Mouse (Mus musculus) heart, adult 2 months (tissue): ENCODE results near the gene Col8a1. TPM values are rescaled to one million over a fixed set of nuclear protein-coding genes. Genes with fewer than 3 reads are reported as not detected.

Experiments used
- DNase-seq, 2 experiments: peaks; one replicate each; pipeline ENCODE4 v3.0.0; 2021
- H3K27ac ChIP-seq: fragments of 200-600 bp; 2 replicates; pipeline ENCODE4 v1.8.1; 2022
- H3K27me3 ChIP-seq: fragments of 200-500 bp; 2 replicates; pipeline ENCODE4 v1.6.1; 2012; ENCODE audit warnings: mild to moderate bottlenecking, low read length, inconsistent platforms, mixed read lengths; ENCODE audit not compliant: control insufficient read depth, insufficient read depth
- H3K36me3 ChIP-seq: fragments of 200-500 bp; 2 replicates; pipeline ENCODE4 v1.6.1; 2012; ENCODE audit warnings: low read length, inconsistent platforms; ENCODE audit not compliant: control insufficient read depth, insufficient read depth
- H3K4me1 ChIP-seq: fragments of 200-500 bp; 2 replicates; pipeline ENCODE4 v1.6.1; 2011; ENCODE audit warnings: low read length; ENCODE audit not compliant: control insufficient read depth, insufficient read depth
- H3K4me3 ChIP-seq: fragments of 200-600 bp; 2 replicates; pipeline ENCODE4 v1.8.1; 2022
- H3K79me2 ChIP-seq: fragments of 200-500 bp; replicated peaks from 2 replicates; pipeline ENCODE4 v1.6.1; 2012; ENCODE audit warnings: mild to moderate bottlenecking, inconsistent platforms, low read length, moderate library complexity, mixed read lengths; ENCODE audit not compliant: control insufficient read depth, insufficient read depth
- H3K9ac ChIP-seq: fragments of 200-500 bp; 2 replicates; pipeline ENCODE4 v1.6.1; 2012; ENCODE audit warnings: low read depth, mild to moderate bottlenecking, control low read depth, inconsistent platforms, low read length, mixed read lengths
- CTCF ChIP-seq: fragments of 200-600 bp; IDR thresholded peaks from 2 replicates; pipeline ENCODE4 v1.8.1; 2022; ENCODE audit warnings: antibody characterized with exemption, mild to moderate bottlenecking, moderate library complexity
- EP300 ChIP-seq: fragments of 200-500 bp; IDR thresholded peaks from 2 replicates; pipeline ENCODE4 v1.6.1; 2011; ENCODE audit warnings: low read depth, low read length, control low read depth; ENCODE audit not compliant: insufficient read depth
- POLR2A ChIP-seq: fragments of 200-500 bp; IDR thresholded peaks from 2 replicates; pipeline ENCODE4 v1.6.1; 2011; ENCODE audit warnings: mild to moderate bottlenecking, low read depth, low read length, control low read depth; ENCODE audit not compliant: insufficient read depth
- WGBS: fragments of 180-500 bp; shearing (Covaris S2); methylation state at CpG from one replicate; pipeline ENCODE4 v1.1.7; 2018; 5-methylcytosine and 5-hydroxymethylcytosine counted together
- intact Hi-C: fragments of 180-260 bp; cut with DNase I; formaldehyde crosslinking; loops from one replicate; pipeline ENCODE4 v1.15.1; 2025
- polyA plus RNA-seq: library from polyadenylated mRNA; depleted of rRNA; stranded (reverse); fragments of >200 nt; gene quantifications from 2 replicates; pipeline ENCODE4 v1.2.3, GENCODE M21; 2012
- total RNA-seq, 2 experiments: library from RNA; stranded (reverse); gene quantifications; 2 replicates each; pipeline ENCODE4 v1.2.3; 2021

Gene Col8a1
- total and polyA plus RNA-seq, 3 experiments, result 5.1 to 5.6 (median 5.3) TPM

DNA sequence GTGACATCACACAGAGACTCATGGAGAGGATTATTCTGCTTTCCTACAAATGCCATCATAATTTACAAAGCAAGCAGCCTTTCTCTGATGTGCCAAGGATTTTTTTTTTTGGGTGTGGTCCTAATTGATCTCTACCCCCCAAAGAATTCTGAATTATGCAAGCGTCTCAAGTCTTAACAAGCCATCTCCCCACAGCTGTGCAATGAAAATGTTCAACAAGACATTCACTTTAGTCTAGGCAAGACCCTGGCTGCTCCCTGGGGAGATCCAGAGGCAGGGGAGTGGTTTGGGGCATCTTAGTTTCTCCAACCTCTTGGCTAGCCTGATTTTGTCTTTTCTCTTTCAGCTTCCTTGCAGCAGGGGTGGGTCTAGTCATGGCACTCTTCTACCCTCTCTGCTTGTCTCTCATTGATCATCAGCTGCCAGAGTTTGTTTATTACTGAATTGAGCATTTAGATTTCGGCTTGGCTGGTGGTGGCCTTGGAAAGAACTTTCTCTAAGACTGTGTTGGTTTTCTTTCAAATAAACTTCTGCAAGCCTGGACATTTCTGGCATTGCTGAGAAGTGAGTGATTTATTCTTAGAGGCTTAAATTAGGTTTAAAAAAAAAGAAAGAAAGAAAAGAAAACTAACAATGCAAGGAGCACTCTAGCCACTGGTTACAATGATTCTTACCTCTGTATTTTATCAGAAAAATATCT, 7.0 kb downstream of the Col8a1 start:
- Histone ChIP-seq H3K36me3 (no peaks in the 10 kb centered on the region), H3K4me3 (no peak overlapping the region), H3K27ac (peak overlapping the region; percentile 7; the same call in 1 of the 2 replicates), H3K4me1 (no peaks in the 10 kb centered on the region), H3K27me3 (peaks cover 1% of the 10 kb centered on the region; the same call in 1 of the 2 replicates), H3K79me2 (no peaks in the 10 kb centered on the region; the same call in 1 of the 2 replicates), H3K9ac (no peak overlapping the region)
- intact Hi-C loops, result loop anchor here (5.0 kb wide), 1 partner anchor 115 kb away; no protein-coding TSS in a partner anchor
- WGBS, result 63% methylated on average over 2 of the region's 2 CpGs
- TF ChIP-seq CTCF, result no peak
- no peak for TF ChIP-seq POLR2A
- TF ChIP-seq EP300, result no peak
- peak in 1 of 2 experiments; percentile 24 for DNase-seq

DNA sequence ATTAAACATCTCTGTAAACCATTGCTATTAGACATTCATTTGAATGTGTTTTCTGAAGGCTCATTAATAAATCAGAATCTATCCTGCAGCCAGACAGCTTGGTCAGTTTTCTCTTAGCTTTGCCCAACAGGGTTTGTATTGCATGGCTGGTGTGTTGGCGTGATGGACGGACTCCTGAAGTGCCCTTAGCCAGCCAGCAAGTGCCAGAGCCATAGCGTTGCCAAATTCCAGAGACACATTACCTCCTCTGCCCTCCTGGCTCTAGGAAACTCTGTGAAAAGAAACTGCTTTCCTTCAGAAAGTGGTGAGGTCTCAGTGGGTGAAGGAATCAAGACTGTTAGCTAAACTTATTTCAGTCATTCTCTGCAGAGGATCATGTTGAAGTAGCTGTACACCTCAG, 14.4 kb downstream of the Col8a1 start:
- no peaks in the 10 kb centered on the region for H3K36me3 ChIP-seq
- no peak for TF ChIP-seq EP300
- no peak for TF ChIP-seq CTCF
- TF ChIP-seq POLR2A, result no peak
- no peak overlapping the region for H3K4me3 ChIP-seq
- peaks cover 2% of the 10 kb centered on the region; the same call in 1 of the 2 replicates for H3K27me3 ChIP-seq
- H3K4me1 ChIP-seq, result no peaks in the 10 kb centered on the region
- no peaks in the 10 kb centered on the region; the same call in 1 of the 2 replicates for H3K79me2 ChIP-seq
- WGBS, result 70% methylated on average over 3 of the region's 3 CpGs
- intact Hi-C loops, result no loop called here
- DNase-seq, result no peak
- H3K9ac ChIP-seq, result no peak overlapping the region
- H3K27ac ChIP-seq, result no peak overlapping the region

DNA sequence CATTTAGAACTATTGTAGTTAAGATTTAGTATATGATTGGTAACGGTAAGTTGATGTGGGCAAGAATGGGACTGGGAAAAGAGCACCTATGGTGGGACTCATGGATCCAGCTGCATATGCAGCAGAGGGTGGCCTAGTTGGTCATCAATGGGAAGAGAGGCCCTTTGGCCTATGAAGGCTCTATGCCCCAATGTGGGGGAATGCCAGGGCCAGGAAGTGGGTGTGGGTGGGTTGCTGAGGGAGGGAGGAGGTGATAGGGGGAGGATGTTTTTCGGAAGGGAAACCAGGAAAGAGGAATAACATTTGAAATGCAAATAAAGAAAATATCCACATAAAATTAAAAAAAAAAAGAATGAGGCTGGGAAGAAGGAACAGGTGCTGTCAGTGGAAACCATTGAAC, 19.6 kb downstream of the Col8a1 start:
- no peak for TF ChIP-seq EP300
- TF ChIP-seq POLR2A, result no peak
- no peak for TF ChIP-seq CTCF

DNA sequence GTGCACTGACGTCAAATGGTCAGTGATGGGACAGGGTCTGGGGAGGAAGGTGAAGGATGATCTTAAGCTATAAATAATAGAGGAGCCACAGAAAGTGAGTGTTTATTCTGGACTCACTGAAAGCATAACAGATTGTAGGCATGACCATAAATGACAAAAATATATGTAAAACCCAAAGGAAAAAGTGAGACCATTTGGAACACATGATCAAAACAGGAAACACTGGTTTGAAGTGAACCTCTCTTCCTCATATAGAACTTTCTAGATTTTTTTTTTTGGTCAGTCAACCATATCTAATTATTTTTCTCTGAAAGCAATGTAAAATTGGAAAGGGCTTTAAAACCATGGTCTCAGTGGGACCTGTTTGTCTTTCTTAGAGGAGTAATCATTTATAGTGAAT, 21.0 kb downstream of the Col8a1 start:
- WGBS, result 80% methylated on average over 1 of the region's 1 CpGs
- Histone ChIP-seq H3K27ac (no peak overlapping the region), H3K36me3 (no peaks in the 10 kb centered on the region), H3K4me1 (no peaks in the 10 kb centered on the region), H3K79me2 (no peaks in the 10 kb centered on the region), H3K9ac (no peak overlapping the region), H3K4me3 (no peak overlapping the region), H3K27me3 (no peaks in the 10 kb centered on the region)
- intact Hi-C loops, result no loop called here
- DNase-seq, result no peak
- TF ChIP-seq CTCF (no peak), POLR2A (no peak), EP300 (no peak)

More for the DNA sequence above, 19.6 kb downstream of the Col8a1 start:
- Histone ChIP-seq H3K9ac (no peak overlapping the region), H3K27me3 (no peaks in the 10 kb centered on the region), H3K27ac (no peak overlapping the region), H3K4me1 (no peaks in the 10 kb centered on the region), H3K36me3 (no peaks in the 10 kb centered on the region), H3K4me3 (no peak overlapping the region), H3K79me2 (no peaks in the 10 kb centered on the region)
- no peak for DNase-seq
- WGBS, result 80% methylated on average over 2 of the region's 2 CpGs
- intact Hi-C loops, result no loop called here

DNA sequence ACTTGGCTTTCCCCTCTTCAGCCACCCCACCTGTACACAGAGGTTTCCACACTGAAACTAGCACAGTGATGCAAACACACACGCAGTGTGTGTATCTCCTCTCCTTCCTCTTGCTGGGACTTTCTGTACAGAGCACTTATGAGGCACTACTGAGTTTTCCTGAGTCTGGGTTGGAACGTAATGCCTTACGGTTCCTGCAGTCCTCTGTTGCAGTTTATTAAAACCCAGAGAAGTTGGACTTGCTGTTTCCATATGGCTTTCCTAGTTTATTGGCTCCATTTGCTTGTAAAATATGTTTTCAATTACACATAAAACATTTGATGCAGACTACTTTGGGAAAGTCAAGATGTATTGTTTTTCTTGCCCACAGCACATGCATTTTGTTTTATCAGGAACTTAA, 21.4 kb downstream of the Col8a1 start:
- 76% methylated on average over 3 of the region's 3 CpGs for WGBS
- Histone ChIP-seq H3K36me3 (no peaks in the 10 kb centered on the region), H3K79me2 (no peaks in the 10 kb centered on the region), H3K4me1 (no peaks in the 10 kb centered on the region), H3K4me3 (no peak overlapping the region), H3K27me3 (no peaks in the 10 kb centered on the region), H3K9ac (no peak overlapping the region), H3K27ac (no peak overlapping the region)
- no peak for DNase-seq
- TF ChIP-seq POLR2A (no peak), CTCF (no peak), EP300 (no peak)
- intact Hi-C loops, result no loop called here

DNA sequence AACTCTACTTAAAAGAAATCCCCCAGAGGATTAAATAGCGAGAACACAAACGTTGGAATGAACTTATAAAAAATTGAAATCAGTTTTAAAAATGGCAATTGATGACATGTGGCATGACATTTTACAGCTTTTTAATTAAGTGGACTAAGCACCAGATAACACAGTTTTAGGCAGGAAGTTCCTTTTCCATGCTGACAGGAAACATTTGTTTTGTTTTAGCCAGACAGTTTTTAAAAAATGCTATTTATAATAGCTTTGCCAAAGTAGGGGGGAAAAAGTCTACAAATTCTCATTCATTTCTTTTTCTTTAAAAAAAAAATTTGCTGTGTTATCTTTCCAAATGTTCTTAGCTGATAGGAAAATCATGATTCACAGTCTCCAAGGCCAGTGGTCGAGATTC, 29.6 kb downstream of the Col8a1 start:
- intact Hi-C loops, result no loop called here
- H3K27me3 ChIP-seq, result no peaks in the 10 kb centered on the region
- H3K36me3 ChIP-seq, result no peaks in the 10 kb centered on the region
- H3K4me3 ChIP-seq, result no peak overlapping the region; the same call in 1 of the 2 replicates
- H3K9ac ChIP-seq, result no peak overlapping the region
- H3K27ac ChIP-seq, result peak overlapping the region; percentile 52
- WGBS, result 27% methylated on average over 3 of the region's 3 CpGs
- H3K79me2 ChIP-seq, result no peaks in the 10 kb centered on the region
- peaks cover 8% of the 10 kb centered on the region for H3K4me1 ChIP-seq
- TF ChIP-seq EP300 (no peak), CTCF (no peak), POLR2A (no peak)
- DNase-seq, result no peak
